Comparison of ENCODE assay signal across 11 mouse cellular contexts in genomic region chr14:77926718-77927117, GRCm38 (mm10). TPM values are rescaled to one million over a fixed set of nuclear protein-coding genes. Genes with fewer than 3 reads are reported as not detected.
DNase-seq lines count a peak whose midpoint lies in the region; ATAC-seq and TF ChIP-seq lines count a peak whose summit lies in the region.
"Had no signal": no experiment of that assay in that cellular context is flagged by ENCODE, and none has a peak within 500 bp of the region (broad histone marks: within the 10 kb centered on the region; RNA-seq: fewer than 3 reads in every experiment).

No protein-coding gene starts in this region.

- no peaks in the 10 kb centered on the region for H3K27me3 ChIP-seq in forebrain, embryonic 14.5 days (replicated peaks; ENCODE audit: control insufficient read depth, insufficient read depth, low read length)
- H3K27me3 ChIP-seq in forebrain, embryonic 16.5 days (replicated peaks; ENCODE audit: control insufficient read depth, insufficient read depth, low read length), result no peaks in the 10 kb centered on the region
- H3K27me3 ChIP-seq: heart, embryonic 13.5 days had no signal

- H3K36me3 ChIP-seq in forebrain, embryonic 14.5 days (ENCODE audit: control insufficient read depth, insufficient read depth, low read length), result no peaks in the 10 kb centered on the region
- H3K36me3 ChIP-seq in forebrain, embryonic 16.5 days (ENCODE audit: control insufficient read depth, insufficient read depth), result no peaks in the 10 kb centered on the region
- H3K36me3 ChIP-seq in ES-E14 (ENCODE audit: control insufficient read depth, insufficient read depth, low read length, poor library complexity, severe bottlenecking), result no peaks in the 10 kb centered on the region
- H3K36me3 ChIP-seq: heart, embryonic 13.5 days had no signal

- WGBS in forebrain, embryonic 14.5 days, result 41% methylated on average over 3 of the region's 3 CpGs
- WGBS in forebrain, embryonic 16.5 days, result 36% methylated on average over 3 of the region's 3 CpGs

- ATAC-seq in forebrain, embryonic 14.5 days, result no peak
- ATAC-seq in forebrain, embryonic 16.5 days, result no peak

- in situ Hi-C loops in ES-E14 (cut with MboI; ENCODE audit: low sequenced_read_pairs in 2 of 2, unreplicated experiment in 2 of 2), result loop anchor here in 1 of 2 experiments (25.0 kb wide), 1 partner anchor 789 kb away; no protein-coding TSS in a partner anchor

- no peak overlapping the region for H3K27ac ChIP-seq in forebrain, embryonic 14.5 days (ENCODE audit: low read depth, low read length)
- no peak overlapping the region for H3K27ac ChIP-seq in forebrain, embryonic 16.5 days (ENCODE audit: low read length)
- H3K27ac ChIP-seq in ES-E14 (ENCODE audit: insufficient read depth, low read depth, low read length, poor library complexity, severe bottlenecking), result no peak overlapping the region
- H3K27ac ChIP-seq: heart, embryonic 13.5 days; macrophage had no signal

- no peaks in the 10 kb centered on the region for H3K9me3 ChIP-seq in forebrain, embryonic 14.5 days (replicated peaks; ENCODE audit: control insufficient read depth, low read length)
- H3K9me3 ChIP-seq in forebrain, embryonic 16.5 days (ENCODE audit: control insufficient read depth, low read length), result no peaks in the 10 kb centered on the region
- H3K9me3 ChIP-seq in ES-E14 (ENCODE audit: control insufficient read depth, insufficient read depth, low read depth, low read length), result no peaks in the 10 kb centered on the region
- H3K9me3 ChIP-seq: heart, embryonic 13.5 days had no signal

- no peak overlapping the region for H3K9ac ChIP-seq in forebrain, embryonic 14.5 days (ENCODE audit: low read length)
- H3K9ac ChIP-seq in forebrain, embryonic 16.5 days (replicated peaks; ENCODE audit: low read depth, low read length), result no peak overlapping the region
- H3K9ac ChIP-seq in ES-E14 (ENCODE audit: insufficient read depth, low read depth, low read length, poor library complexity, severe bottlenecking), result no peak overlapping the region
- H3K9ac ChIP-seq: heart, embryonic 13.5 days had no signal

- peak; percentile 48 for DNase-seq in forebrain, embryonic 14.5 days (ENCODE audit: low spot score)
- peak; percentile 19 to 45 for DNase-seq in layer of hippocampus, postnatal 10 days (ENCODE audit: low spot score in 2 of 2)
- DNase-seq in layer of hippocampus, postnatal 36 days, result no peak
- peak; percentile 21 for DNase-seq in ES-E14 (ENCODE audit: low read depth, low spot score)
- peak; percentile 59 for DNase-seq in embryo, embryonic 10.5 days (ENCODE audit: low spot score)
- DNase-seq in lung, postnatal 25 days (ENCODE audit: low spot score), result peak; percentile 4
- no peak for DNase-seq in ovary, postnatal 10 days (ENCODE audit: low spot score)

- H3K4me2 ChIP-seq in forebrain, embryonic 14.5 days (ENCODE audit: low read length), result no peak overlapping the region
- no peak overlapping the region for H3K4me2 ChIP-seq in forebrain, embryonic 16.5 days (ENCODE audit: low read length)
- H3K4me2 ChIP-seq: heart, embryonic 13.5 days had no signal

- H3K4me3 ChIP-seq in forebrain, embryonic 14.5 days (ENCODE audit: low read depth, low read length), result no peak overlapping the region
- no peak overlapping the region for H3K4me3 ChIP-seq in forebrain, embryonic 16.5 days (replicated peaks; ENCODE audit: low read length)
- no peak overlapping the region for H3K4me3 ChIP-seq in ES-E14 (ENCODE audit: insufficient read depth in 1 of 2, low read depth in 1 of 2, low read length in 2 of 2, poor library complexity in 1 of 2, severe bottlenecking in 1 of 2)
- H3K4me3 ChIP-seq: heart, embryonic 13.5 days had no signal

- H3K4me1 ChIP-seq in forebrain, embryonic 14.5 days (ENCODE audit: control insufficient read depth, insufficient read depth, low read length), result no peaks in the 10 kb centered on the region
- 0 out of 2 replicates have a peak, but pooled peaks cover 1% of the 10 kb centered on the region for H3K4me1 ChIP-seq in forebrain, embryonic 16.5 days (replicated peaks; ENCODE audit: control insufficient read depth, insufficient read depth, low read length)
- H3K4me1 ChIP-seq in ES-E14 (ENCODE audit: control insufficient read depth in 2 of 2, insufficient read depth in 2 of 2, low read length in 2 of 2, poor library complexity in 1 of 2), result no peaks in the 10 kb centered on the region

TF ChIP-seq in ES-E14, 5 proteins besides CTCF, POLR2A, EP300 and RAD21:
- TF ChIP-seq MAFK (IDR thresholded peaks at IDR 0.05; ENCODE audit: insufficient read depth, low read depth, low read length) (no peak), ZNF384 (IDR thresholded peaks at IDR 0.05; ENCODE audit: low read depth, low read length) (no peak), HCFC1 (IDR thresholded peaks at IDR 0.05; ENCODE audit: borderline replicate concordance, insufficient read depth, low read length) (no peak), ZC3H11A (IDR thresholded peaks at IDR 0.05; ENCODE audit: borderline replicate concordance, low read depth, low read length) (0 out of 2 replicates have a peak, but pooled peaks have one; percentile 27)
TF ChIP-seq in ES-E14: peak in this region for 1.

RNA-seq across cellular contexts. Expression of gene Epsti1, which starts 22.7 kb away (rescaled TPM):
- 0.33 and 0.45 TPM in 2 replicates for polyA plus RNA-seq in forebrain, embryonic 14.5 days (2014; fragmentation: Nextera tagmentation; extraction: Ambion mirVana)
- 0.30 and 0.33 TPM in 2 replicates for polyA plus RNA-seq in forebrain, embryonic 16.5 days (2015; fragmentation: Nextera tagmentation; extraction: Ambion mirVana)
- total RNA-seq in layer of hippocampus, postnatal 10 days (2021), result under 1 TPM; 0.30 to 0.49 TPM
- total RNA-seq in layer of hippocampus, postnatal 36 days (2021), result under 1 TPM in 1 of 2 experiments, not detected in 1; 0.25 TPM
- not detected in 2 replicates for total RNA-seq in ES-E14 (2012; rRNA removed)
- total RNA-seq: MEL had no signal

RNA-seq across cellular contexts. Expression of gene Dnajc15, which starts 51.8 kb away (rescaled TPM):
- polyA plus RNA-seq in forebrain, embryonic 14.5 days (2014; fragmentation: Nextera tagmentation; extraction: Ambion mirVana), result 68.3 and 100 TPM in 2 replicates
- 56.2 and 64.9 TPM in 2 replicates for polyA plus RNA-seq in forebrain, embryonic 16.5 days (2015; fragmentation: Nextera tagmentation; extraction: Ambion mirVana)
- total RNA-seq in layer of hippocampus, postnatal 10 days (2021), result 10 to 100 TPM; 53.5 to 56.9 TPM
- total RNA-seq in layer of hippocampus, postnatal 36 days (2021), result 10 to 100 TPM; 64.1 to 67.2 TPM
- total RNA-seq in ES-E14 (2012; rRNA removed), result 37.9 and 53.6 TPM in 2 replicates
- total RNA-seq: MEL had no signal

Comparison
In these comparisons a context has a peak if more than half of its experiments do, and no peak if none do; other contexts are left out.
1. DNase-seq: peak in forebrain, embryonic 14.5 days (single experiment), layer of hippocampus, postnatal 10 days (2 of 2), ES-E14 (single experiment), embryo, embryonic 10.5 days (single experiment) and lung, postnatal 25 days (single experiment); none in layer of hippocampus, postnatal 36 days (0 of 2) and ovary, postnatal 10 days (single experiment).